Mouse (Mus musculus): Measurements from ENCODE around the gene Gm20388. TPM values are rescaled to one million over a fixed set of nuclear protein-coding genes. Genes with fewer than 3 reads are reported as not detected.

Gm20388 gene
- polyA plus RNA-seq, 1 experiment: 18.7 TPM

DNA sequence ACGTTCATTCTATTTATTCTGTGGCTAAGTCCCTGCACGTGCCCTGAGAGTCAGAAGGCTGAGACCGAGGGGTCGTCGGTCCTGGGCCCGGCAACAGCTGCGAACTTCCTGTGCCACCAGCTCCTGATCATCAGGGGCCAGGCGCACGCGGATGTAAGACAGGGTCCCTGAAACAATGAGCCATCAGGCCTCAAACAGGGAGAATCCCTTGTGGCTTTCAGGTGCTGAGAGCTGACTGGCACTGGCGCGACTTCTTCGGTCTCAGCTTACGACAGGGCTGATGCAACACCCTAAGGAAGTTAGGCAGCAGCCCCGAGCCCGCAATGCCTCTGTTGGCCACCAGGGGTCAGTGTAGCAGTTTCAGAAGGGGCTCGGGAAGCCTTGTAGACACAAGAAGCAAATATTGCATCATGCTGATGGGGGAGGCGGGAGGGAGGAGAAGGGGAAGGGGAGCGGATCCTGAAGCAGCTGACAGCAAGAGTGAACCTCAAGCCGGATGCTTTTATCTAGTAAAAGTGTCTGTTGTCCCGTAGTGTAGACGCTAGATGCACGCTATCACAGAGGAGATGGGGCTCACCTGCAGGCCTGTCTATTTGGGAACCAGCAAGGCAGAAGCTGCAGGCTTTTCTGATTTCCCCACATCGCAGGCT lies 1940.3 kb downstream of the Gm20388 start:
- Histone ChIP-seq H3K4me3 (replicated peaks; ENCODE audit: insufficient read depth, low read depth, low read length) (peak overlapping the region; percentile 19), H3K4me1 (ENCODE audit: control insufficient read depth, insufficient read depth, low read length) (peaks cover 3% of the 10 kb centered on the region; the same call in 1 of the 2 replicates), H3K27me3 (ENCODE audit: control insufficient read depth, insufficient read depth, low read length) (no peaks in the 10 kb centered on the region), H3K27ac (ENCODE audit: insufficient read depth, low read length) (no peak overlapping the region)
- 6% methylated on average over 24 of the region's 24 CpGs for WGBS
- DNase-seq: peak; percentile 93 to 99
- TF ChIP-seq POLR2A (IDR thresholded peaks at IDR 0.05; ENCODE audit: borderline replicate concordance, insufficient read depth, low read length) (no peak), CTCF (IDR thresholded peaks at IDR 0.05; ENCODE audit: borderline replicate concordance, insufficient read depth, low read depth, low read length) (peak; percentile 97)

DNA sequence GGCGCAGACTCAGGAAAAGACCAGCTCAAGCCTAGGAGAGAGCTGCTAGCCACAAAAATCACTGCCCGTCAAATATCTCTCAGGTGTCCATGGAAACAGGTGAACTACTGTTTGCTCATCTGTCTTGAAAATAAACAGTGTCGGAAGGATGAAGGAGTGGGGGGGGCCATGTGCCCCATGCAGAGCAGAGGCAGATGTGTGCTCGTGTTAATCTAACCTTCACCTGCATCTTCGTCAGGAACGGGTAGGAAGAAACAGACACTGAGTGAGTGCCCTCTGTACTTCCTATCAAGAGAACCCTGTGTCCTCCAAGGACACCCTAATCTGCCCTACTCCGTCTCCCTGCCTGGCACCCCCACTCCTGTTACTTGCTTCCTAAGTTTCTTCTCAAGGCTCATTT lies 1941.1 kb downstream of the Gm20388 start:
- DNase-seq: no peak
- H3K4me3 ChIP-seq (replicated peaks; ENCODE audit: insufficient read depth, low read depth, low read length): no peak overlapping the region
- no peak overlapping the region for H3K27ac ChIP-seq (ENCODE audit: insufficient read depth, low read length)
- peaks cover 8% of the 10 kb centered on the region for H3K4me1 ChIP-seq (ENCODE audit: control insufficient read depth, insufficient read depth, low read length)
- TF ChIP-seq CTCF (IDR thresholded peaks at IDR 0.05; ENCODE audit: borderline replicate concordance, insufficient read depth, low read depth, low read length): no peak
- no peak for TF ChIP-seq POLR2A (IDR thresholded peaks at IDR 0.05; ENCODE audit: borderline replicate concordance, insufficient read depth, low read length)
- no peaks in the 10 kb centered on the region for H3K27me3 ChIP-seq (ENCODE audit: control insufficient read depth, insufficient read depth, low read length)
- WGBS: 78% methylated on average over 7 of the region's 7 CpGs

DNA sequence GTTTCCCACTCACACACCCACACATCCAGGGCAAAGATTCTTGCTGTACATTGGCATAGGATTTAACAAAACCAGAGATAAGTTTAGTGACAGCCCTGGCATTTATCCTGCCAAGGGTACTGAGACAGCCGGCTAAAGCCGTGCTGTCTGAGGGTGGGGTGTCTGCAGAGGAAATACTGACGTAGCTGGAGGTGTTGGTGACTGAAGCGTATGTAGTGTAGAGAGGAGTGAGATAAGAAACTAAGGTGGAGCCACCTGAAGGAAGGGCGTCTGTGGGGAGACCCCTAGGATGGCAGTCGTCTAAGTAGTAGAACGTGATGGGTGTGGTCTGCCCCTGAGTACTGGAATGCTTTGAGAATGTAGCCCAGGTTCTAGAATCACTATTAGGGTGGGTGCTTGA lies 1941.8 kb downstream of the Gm20388 start:
- TF ChIP-seq CTCF (IDR thresholded peaks at IDR 0.05; ENCODE audit: borderline replicate concordance, insufficient read depth, low read depth, low read length) (no peak), POLR2A (IDR thresholded peaks at IDR 0.05; ENCODE audit: borderline replicate concordance, insufficient read depth, low read length) (no peak)
- Histone ChIP-seq H3K4me1 (ENCODE audit: control insufficient read depth, insufficient read depth, low read length) (peaks cover 13% of the 10 kb centered on the region), H3K27ac (ENCODE audit: insufficient read depth, low read length) (no peak overlapping the region), H3K4me3 (replicated peaks; ENCODE audit: insufficient read depth, low read depth, low read length) (no peak overlapping the region), H3K27me3 (ENCODE audit: control insufficient read depth, insufficient read depth, low read length) (no peaks in the 10 kb centered on the region)
- 90% methylated on average over 7 of the region's 7 CpGs for WGBS
- no peak for DNase-seq

DNA sequence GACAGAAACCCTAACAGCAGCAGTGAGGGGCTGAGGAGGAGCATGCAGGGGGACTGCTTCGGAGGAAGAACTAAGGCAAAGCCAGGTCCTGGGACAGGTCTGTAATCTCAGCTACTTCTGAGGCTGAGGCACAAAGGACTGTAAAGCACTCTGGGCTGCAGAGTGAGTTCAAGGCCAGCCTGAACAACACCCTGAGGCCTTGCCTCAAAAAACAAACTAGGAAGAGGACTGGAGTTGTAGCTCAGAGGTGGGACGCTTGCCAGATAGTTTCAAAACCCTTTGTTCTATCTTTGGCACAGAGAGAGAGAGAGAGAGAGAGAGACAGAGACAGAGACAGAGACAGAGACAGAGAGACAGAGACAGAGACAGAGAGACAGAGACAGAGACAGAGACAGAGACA lies 1942.9 kb downstream of the Gm20388 start:
- Histone ChIP-seq H3K27ac (ENCODE audit: insufficient read depth, low read length) (no peak overlapping the region), H3K4me3 (replicated peaks; ENCODE audit: insufficient read depth, low read depth, low read length) (no peak overlapping the region), H3K4me1 (ENCODE audit: control insufficient read depth, insufficient read depth, low read length) (peaks cover 24% of the 10 kb centered on the region), H3K27me3 (ENCODE audit: control insufficient read depth, insufficient read depth, low read length) (no peaks in the 10 kb centered on the region)
- 88% methylated on average over 2 of the region's 2 CpGs for WGBS
- no peak for DNase-seq
- TF ChIP-seq CTCF (IDR thresholded peaks at IDR 0.05; ENCODE audit: borderline replicate concordance, insufficient read depth, low read depth, low read length): no peak
- no peak for TF ChIP-seq POLR2A (IDR thresholded peaks at IDR 0.05; ENCODE audit: borderline replicate concordance, insufficient read depth, low read length)

DNA sequence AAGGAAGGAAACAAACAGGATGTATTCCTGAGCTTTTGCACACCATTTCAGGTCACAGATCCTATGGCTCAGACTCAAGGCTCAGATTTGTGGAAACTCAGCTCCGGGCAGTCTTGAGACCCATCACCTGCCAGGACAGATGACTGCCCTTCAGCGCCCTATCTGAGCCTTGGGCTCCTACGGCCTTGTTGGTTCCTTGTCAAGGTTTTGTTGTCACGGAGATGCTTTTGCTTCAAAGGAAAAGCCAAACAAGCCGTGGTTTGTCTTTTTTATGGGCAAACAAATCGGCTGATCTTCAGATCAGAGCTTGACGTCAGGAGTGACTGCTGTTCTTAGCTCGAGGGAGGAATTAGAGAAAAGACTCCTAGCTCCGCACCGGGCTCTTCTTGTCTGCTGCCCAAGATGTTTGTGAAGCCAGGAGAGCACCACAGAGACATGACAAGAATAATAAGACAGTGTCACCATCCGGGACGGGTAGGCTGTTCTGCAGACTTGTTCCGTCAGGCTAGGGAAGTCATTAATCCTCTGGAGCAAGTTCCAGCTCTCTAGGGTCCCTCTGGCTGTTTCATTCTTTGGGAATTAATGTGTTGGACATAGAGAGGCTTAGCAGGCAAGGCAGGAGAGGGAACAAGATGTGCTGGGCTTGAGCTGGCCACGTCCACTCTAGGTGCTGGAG lies 1945.6 kb downstream of the Gm20388 start:
- 58% methylated on average over 14 of the region's 14 CpGs for WGBS
- H3K27ac ChIP-seq (ENCODE audit: insufficient read depth, low read length): no peak overlapping the region; the same call in 1 of the 2 replicates
- TF ChIP-seq POLR2A (IDR thresholded peaks at IDR 0.05; ENCODE audit: borderline replicate concordance, insufficient read depth, low read length) (no peak), CTCF (IDR thresholded peaks at IDR 0.05; ENCODE audit: borderline replicate concordance, insufficient read depth, low read depth, low read length) (no peak)
- H3K4me3 ChIP-seq (replicated peaks; ENCODE audit: insufficient read depth, low read depth, low read length): no peak overlapping the region
- H3K4me1 ChIP-seq (ENCODE audit: control insufficient read depth, insufficient read depth, low read length): peaks cover 28% of the 10 kb centered on the region
- no peaks in the 10 kb centered on the region for H3K27me3 ChIP-seq (ENCODE audit: control insufficient read depth, insufficient read depth, low read length)
- DNase-seq: no peak

DNA sequence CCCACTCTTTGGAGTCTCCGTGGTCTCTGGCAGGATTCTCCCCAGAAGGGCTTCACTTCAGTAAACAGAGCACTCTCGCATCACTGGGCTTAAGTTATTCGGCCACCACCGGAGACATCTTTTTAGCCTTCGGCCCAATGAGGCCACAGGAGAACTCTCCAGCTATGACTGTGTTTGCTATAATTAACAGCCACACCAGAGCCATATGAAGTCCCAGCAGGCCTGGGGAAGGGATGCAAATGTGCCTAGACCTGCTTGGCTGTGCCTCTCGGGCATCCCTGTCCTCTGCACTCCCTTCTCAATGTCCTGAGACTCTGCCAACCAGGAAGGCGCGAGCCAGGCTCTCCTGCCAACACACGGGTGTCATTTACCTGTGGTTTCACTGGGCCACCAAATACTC lies 1946.7 kb downstream of the Gm20388 start:
- Histone ChIP-seq H3K4me3 (replicated peaks; ENCODE audit: insufficient read depth, low read depth, low read length) (no peak overlapping the region), H3K27me3 (ENCODE audit: control insufficient read depth, insufficient read depth, low read length) (no peaks in the 10 kb centered on the region), H3K27ac (ENCODE audit: insufficient read depth, low read length) (peak overlapping the region; percentile 80), H3K4me1 (ENCODE audit: control insufficient read depth, insufficient read depth, low read length) (peaks cover 31% of the 10 kb centered on the region)
- 5% methylated on average over 9 of the region's 9 CpGs for WGBS
- DNase-seq: peak; percentile 94 to 98
- TF ChIP-seq CTCF (IDR thresholded peaks at IDR 0.05; ENCODE audit: borderline replicate concordance, insufficient read depth, low read depth, low read length): no peak
- TF ChIP-seq POLR2A (IDR thresholded peaks at IDR 0.05; ENCODE audit: borderline replicate concordance, insufficient read depth, low read length): no peak

DNA sequence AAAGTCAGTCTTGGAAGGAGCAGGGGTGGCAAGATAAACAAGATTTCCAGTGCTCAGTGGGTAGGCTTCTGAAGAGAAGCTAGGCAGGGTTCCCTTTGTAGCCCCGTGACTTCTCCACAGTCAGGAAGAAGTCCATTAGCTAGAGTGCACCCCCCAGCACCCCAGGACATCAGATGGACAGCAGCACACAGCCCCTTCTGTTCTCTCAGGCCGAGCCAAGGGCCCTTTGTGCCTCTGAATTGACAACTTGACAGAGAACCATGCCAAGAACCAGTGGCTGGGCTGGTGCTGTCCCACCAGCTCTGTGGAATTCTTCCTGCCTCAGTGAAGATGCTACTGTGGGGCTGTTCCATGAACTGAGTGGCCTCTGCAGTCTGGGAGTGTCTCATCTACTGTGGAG lies 1947.1 kb downstream of the Gm20388 start:
- Histone ChIP-seq H3K4me1 (ENCODE audit: control insufficient read depth, insufficient read depth, low read length) (peaks cover 35% of the 10 kb centered on the region), H3K27me3 (ENCODE audit: control insufficient read depth, insufficient read depth, low read length) (no peaks in the 10 kb centered on the region), H3K4me3 (replicated peaks; ENCODE audit: insufficient read depth, low read depth, low read length) (no peak overlapping the region), H3K27ac (ENCODE audit: insufficient read depth, low read length) (peak overlapping the region; percentile 80)
- TF ChIP-seq CTCF (IDR thresholded peaks at IDR 0.05; ENCODE audit: borderline replicate concordance, insufficient read depth, low read depth, low read length) (no peak), POLR2A (IDR thresholded peaks at IDR 0.05; ENCODE audit: borderline replicate concordance, insufficient read depth, low read length) (no peak)
- DNase-seq: no peak
- 4% methylated on average over 2 of the region's 2 CpGs for WGBS

DNA sequence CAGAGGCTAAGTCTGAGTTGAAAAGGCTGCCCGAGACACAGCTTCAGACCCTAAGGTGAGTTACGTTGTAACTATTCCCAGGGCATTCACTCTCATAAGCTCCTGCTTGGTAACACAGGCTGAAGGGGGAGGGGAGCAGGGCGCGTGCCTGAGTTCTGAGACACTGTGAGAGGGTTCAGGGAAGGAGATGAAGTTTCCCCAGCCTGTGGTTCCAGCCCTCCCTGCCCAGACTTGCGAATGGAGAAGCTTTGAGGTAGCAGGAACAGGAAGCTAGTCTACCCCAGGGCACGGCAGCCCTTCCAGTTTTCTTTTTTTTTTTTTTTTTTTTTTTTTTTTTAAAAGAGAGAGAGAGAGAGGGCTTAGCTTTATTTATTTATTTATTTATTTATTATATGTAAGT lies 1950.6 kb downstream of the Gm20388 start:
- no peak for DNase-seq
- H3K27ac ChIP-seq (ENCODE audit: insufficient read depth, low read length): no peak overlapping the region
- no peak for TF ChIP-seq POLR2A (IDR thresholded peaks at IDR 0.05; ENCODE audit: borderline replicate concordance, insufficient read depth, low read length)
- no peak for TF ChIP-seq CTCF (IDR thresholded peaks at IDR 0.05; ENCODE audit: borderline replicate concordance, insufficient read depth, low read depth, low read length)
- no peak overlapping the region for H3K4me3 ChIP-seq (replicated peaks; ENCODE audit: insufficient read depth, low read depth, low read length)
- WGBS: 84% methylated on average over 6 of the region's 6 CpGs
- peaks cover 44% of the 10 kb centered on the region for H3K4me1 ChIP-seq (ENCODE audit: control insufficient read depth, insufficient read depth, low read length)
- no peaks in the 10 kb centered on the region for H3K27me3 ChIP-seq (ENCODE audit: control insufficient read depth, insufficient read depth, low read length)
